In the genomic region with DNA sequence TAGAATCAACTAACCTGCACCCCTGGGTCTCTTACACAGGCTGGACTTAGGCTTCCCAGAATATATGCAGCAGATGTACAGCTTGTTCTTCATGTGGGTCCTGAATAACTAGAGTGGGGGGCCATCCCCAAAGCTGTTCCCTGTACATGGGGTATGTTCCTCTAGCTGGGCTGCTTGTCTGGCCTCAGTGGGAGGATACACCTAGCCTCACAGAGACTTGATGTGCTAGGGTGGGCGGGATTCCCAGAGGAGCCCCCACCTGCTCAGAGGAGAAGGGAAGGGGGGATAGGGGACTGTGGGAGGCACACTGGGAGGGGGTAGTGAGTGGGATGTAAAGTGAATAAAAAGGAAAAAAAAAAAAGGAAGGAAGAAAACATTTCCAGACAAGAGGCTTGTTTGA, we compare ENCODE assay signal across 21 mouse cellular contexts.
DNase-seq lines count a peak whose midpoint lies in the region; ATAC-seq and TF ChIP-seq lines count a peak whose summit lies in the region.
"Had no signal": no experiment of that assay in that cellular context is flagged by ENCODE, and none has a peak within 500 bp of the region (broad histone marks: within the 10 kb centered on the region; RNA-seq: fewer than 3 reads in every experiment).

No protein-coding gene starts in this region.

- 0 out of 2 replicates have a peak, but pooled peaks have one; percentile 34 for ATAC-seq in forebrain, embryonic 13.5 days
- no peak for ATAC-seq in forebrain, embryonic 15.5 days (replicated peaks)
- 0 out of 2 replicates have a peak, but pooled peaks have one; percentile 24 for ATAC-seq in forebrain, embryonic 16.5 days
- no peak for ATAC-seq in forebrain, embryonic 12.5 days (ENCODE audit: low FRiP score)
- ATAC-seq in neural tube, embryonic 12.5 days (ENCODE audit: low FRiP score, low read depth) = 0 out of 2 replicates have a peak, but pooled peaks have one; percentile 5
- ATAC-seq in neural tube, embryonic 15.5 days (ENCODE audit: low FRiP score) = no peak

- no peak overlapping the region for H3K9ac ChIP-seq in forebrain, embryonic 13.5 days
- no peak overlapping the region for H3K9ac ChIP-seq in forebrain, embryonic 15.5 days (replicated peaks)
- H3K9ac ChIP-seq in forebrain, embryonic 16.5 days (replicated peaks; ENCODE audit: low read depth, low read length) = no peak overlapping the region
- H3K9ac ChIP-seq in forebrain, embryonic 12.5 days = no peak overlapping the region
- no peak overlapping the region for H3K9ac ChIP-seq in heart, adult 2 months (ENCODE audit: low read depth, low read length)
- no peak overlapping the region for H3K9ac ChIP-seq in neural tube, embryonic 12.5 days
- H3K9ac ChIP-seq in neural tube, embryonic 15.5 days (replicated peaks) = no peak overlapping the region
- H3K9ac ChIP-seq: embryonic facial prominence, embryonic 13.5 days; embryonic facial prominence, embryonic 15.5 days had no signal

- TF ChIP-seq POLR2A in heart, adult 2 months (IDR thresholded peaks at IDR 0.05; ENCODE audit: insufficient read depth, low read depth, low read length) = no peak

- WGBS in forebrain, embryonic 13.5 days = 83% methylated on average over 1 of the region's 1 CpGs
- 87% methylated on average over 1 of the region's 1 CpGs for WGBS in forebrain, embryonic 15.5 days
- WGBS in forebrain, embryonic 16.5 days = 64% methylated on average over 1 of the region's 1 CpGs
- WGBS in forebrain, embryonic 12.5 days = 100% methylated on average over 1 of the region's 1 CpGs
- WGBS in heart, adult 2 months = 94% methylated on average over 1 of the region's 1 CpGs
- 100% methylated on average over 1 of the region's 1 CpGs for WGBS in neural tube, embryonic 12.5 days
- 100% methylated on average over 1 of the region's 1 CpGs for WGBS in neural tube, embryonic 15.5 days

- peaks cover 16% of the 10 kb centered on the region for H3K4me1 ChIP-seq in forebrain, embryonic 13.5 days
- H3K4me1 ChIP-seq in forebrain, embryonic 15.5 days = 0 out of 2 replicates have a peak, but pooled peaks cover 3% of the 10 kb centered on the region
- H3K4me1 ChIP-seq in forebrain, embryonic 16.5 days (replicated peaks; ENCODE audit: control insufficient read depth, insufficient read depth, low read length) = peaks cover 3% of the 10 kb centered on the region; the same call in 1 of the 2 replicates
- H3K4me1 ChIP-seq in forebrain, embryonic 12.5 days = peaks cover 11% of the 10 kb centered on the region
- H3K4me1 ChIP-seq in heart, adult 2 months (ENCODE audit: control insufficient read depth, insufficient read depth, low read length) = peaks cover 5% of the 10 kb centered on the region; the same call in 1 of the 2 replicates
- H3K4me1 ChIP-seq in neural tube, embryonic 12.5 days = no peaks in the 10 kb centered on the region; the same call in 1 of the 2 replicates
- peaks cover 13% of the 10 kb centered on the region for H3K4me1 ChIP-seq in neural tube, embryonic 15.5 days

- no peak overlapping the region for H3K27ac ChIP-seq in forebrain, embryonic 13.5 days
- no peak overlapping the region for H3K27ac ChIP-seq in forebrain, embryonic 15.5 days (replicated peaks)
- H3K27ac ChIP-seq in forebrain, embryonic 16.5 days (ENCODE audit: low read length) = no peak overlapping the region
- H3K27ac ChIP-seq in forebrain, embryonic 12.5 days = no peak overlapping the region
- H3K27ac ChIP-seq in heart, adult 2 months = peak overlapping the region; percentile 12; the same call in 1 of the 2 replicates
- no peak overlapping the region for H3K27ac ChIP-seq in neural tube, embryonic 12.5 days
- H3K27ac ChIP-seq in neural tube, embryonic 15.5 days (replicated peaks) = no peak overlapping the region
- H3K27ac ChIP-seq: embryonic facial prominence, embryonic 13.5 days; embryonic facial prominence, embryonic 15.5 days had no signal

- H3K27me3 ChIP-seq in forebrain, embryonic 13.5 days = no peaks in the 10 kb centered on the region
- H3K27me3 ChIP-seq in forebrain, embryonic 15.5 days = no peaks in the 10 kb centered on the region
- H3K27me3 ChIP-seq in forebrain, embryonic 16.5 days (replicated peaks; ENCODE audit: control insufficient read depth, insufficient read depth, low read length) = no peaks in the 10 kb centered on the region
- no peaks in the 10 kb centered on the region for H3K27me3 ChIP-seq in forebrain, embryonic 12.5 days
- no peaks in the 10 kb centered on the region for H3K27me3 ChIP-seq in heart, adult 2 months (ENCODE audit: control insufficient read depth, insufficient read depth, low read length)
- no peaks in the 10 kb centered on the region for H3K27me3 ChIP-seq in neural tube, embryonic 12.5 days (replicated peaks)
- no peaks in the 10 kb centered on the region for H3K27me3 ChIP-seq in neural tube, embryonic 15.5 days (replicated peaks)
- H3K27me3 ChIP-seq: embryonic facial prominence, embryonic 13.5 days had no signal

- intact Hi-C loops in heart, adult 2 months (cut with DNase I) = no loop called here

- no peaks in the 10 kb centered on the region for H3K79me2 ChIP-seq in heart, adult 2 months (replicated peaks; ENCODE audit: control insufficient read depth, insufficient read depth, low read length)

- no peak for TF ChIP-seq EP300 in heart, adult 2 months (IDR thresholded peaks at IDR 0.05; ENCODE audit: insufficient read depth, low read depth, low read length)

- H3K36me3 ChIP-seq in forebrain, embryonic 13.5 days (ENCODE audit: poor library complexity, severe bottlenecking) = peaks cover 33% of the 10 kb centered on the region
- H3K36me3 ChIP-seq in forebrain, embryonic 15.5 days = peaks cover 8% of the 10 kb centered on the region; the same call in 1 of the 2 replicates
- 0 out of 2 replicates have a peak, but pooled peaks cover 7% of the 10 kb centered on the region for H3K36me3 ChIP-seq in forebrain, embryonic 16.5 days (ENCODE audit: control insufficient read depth, insufficient read depth)
- peaks cover 14% of the 10 kb centered on the region; the same call in 1 of the 2 replicates for H3K36me3 ChIP-seq in forebrain, embryonic 12.5 days (replicated peaks)
- H3K36me3 ChIP-seq in heart, adult 2 months (ENCODE audit: control insufficient read depth, insufficient read depth, low read length) = peaks cover 10% of the 10 kb centered on the region
- H3K36me3 ChIP-seq in neural tube, embryonic 12.5 days = peaks cover 10% of the 10 kb centered on the region
- peaks cover 23% of the 10 kb centered on the region for H3K36me3 ChIP-seq in neural tube, embryonic 15.5 days
- H3K36me3 ChIP-seq: embryonic facial prominence, embryonic 13.5 days; embryonic facial prominence, embryonic 15.5 days had no signal

- H3K9me3 ChIP-seq in forebrain, embryonic 13.5 days (replicated peaks) = no peaks in the 10 kb centered on the region
- H3K9me3 ChIP-seq in forebrain, embryonic 15.5 days = no peaks in the 10 kb centered on the region
- H3K9me3 ChIP-seq in forebrain, embryonic 16.5 days (ENCODE audit: control insufficient read depth, low read length) = no peaks in the 10 kb centered on the region
- no peaks in the 10 kb centered on the region for H3K9me3 ChIP-seq in forebrain, embryonic 12.5 days
- no peaks in the 10 kb centered on the region for H3K9me3 ChIP-seq in neural tube, embryonic 12.5 days
- no peaks in the 10 kb centered on the region for H3K9me3 ChIP-seq in neural tube, embryonic 15.5 days (replicated peaks)
- H3K9me3 ChIP-seq: embryonic facial prominence, embryonic 13.5 days; embryonic facial prominence, embryonic 15.5 days had no signal

- no peak for TF ChIP-seq CTCF in heart, adult 2 months (IDR thresholded peaks at IDR 0.05)

- H3K4me2 ChIP-seq in forebrain, embryonic 13.5 days = no peak overlapping the region
- no peak overlapping the region for H3K4me2 ChIP-seq in forebrain, embryonic 15.5 days (replicated peaks)
- H3K4me2 ChIP-seq in forebrain, embryonic 16.5 days (ENCODE audit: low read length) = no peak overlapping the region
- no peak overlapping the region for H3K4me2 ChIP-seq in forebrain, embryonic 12.5 days
- no peak overlapping the region for H3K4me2 ChIP-seq in neural tube, embryonic 12.5 days (replicated peaks)
- no peak overlapping the region for H3K4me2 ChIP-seq in neural tube, embryonic 15.5 days
- H3K4me2 ChIP-seq: embryonic facial prominence, embryonic 13.5 days; embryonic facial prominence, embryonic 15.5 days had no signal

- no peak for DNase-seq in heart, adult 2 months
- no peak for DNase-seq in heart, postnatal 4 days
- DNase-seq: adrenal gland, adult 2 months; adrenal gland, postnatal 10 days; adrenal gland, postnatal 25 days; cerebellum, adult 11 months; cerebellum, adult 18-20 months; cerebellum, adult 8-10 months; cerebellum, adult 9-11 months; cerebellum, postnatal 14 days; cerebellum, postnatal 36 days; embryo, embryonic 11 days had no signal

- H3K4me3 ChIP-seq in forebrain, embryonic 13.5 days = no peak overlapping the region
- H3K4me3 ChIP-seq in forebrain, embryonic 15.5 days = no peak overlapping the region
- H3K4me3 ChIP-seq in forebrain, embryonic 16.5 days (replicated peaks; ENCODE audit: low read length) = no peak overlapping the region
- no peak overlapping the region for H3K4me3 ChIP-seq in forebrain, embryonic 12.5 days (replicated peaks)
- H3K4me3 ChIP-seq in heart, adult 2 months = no peak overlapping the region
- H3K4me3 ChIP-seq in neural tube, embryonic 12.5 days = no peak overlapping the region
- H3K4me3 ChIP-seq in neural tube, embryonic 15.5 days (replicated peaks) = no peak overlapping the region
- H3K4me3 ChIP-seq: embryonic facial prominence, embryonic 13.5 days; embryonic facial prominence, embryonic 15.5 days; erythroblast, embryonic 14.5 days had no signal

Comparison
In these comparisons a context has a peak if more than half of its experiments do, and no peak if none do; other contexts are left out.
1. ATAC-seq: peak in forebrain, embryonic 13.5 days (single experiment), forebrain, embryonic 16.5 days (single experiment) and neural tube, embryonic 12.5 days (single experiment); none in forebrain, embryonic 15.5 days (single experiment), forebrain, embryonic 12.5 days (single experiment) and neural tube, embryonic 15.5 days (single experiment).